15 mouse cellular contexts compared by ENCODE assay signal in the genomic region with DNA sequence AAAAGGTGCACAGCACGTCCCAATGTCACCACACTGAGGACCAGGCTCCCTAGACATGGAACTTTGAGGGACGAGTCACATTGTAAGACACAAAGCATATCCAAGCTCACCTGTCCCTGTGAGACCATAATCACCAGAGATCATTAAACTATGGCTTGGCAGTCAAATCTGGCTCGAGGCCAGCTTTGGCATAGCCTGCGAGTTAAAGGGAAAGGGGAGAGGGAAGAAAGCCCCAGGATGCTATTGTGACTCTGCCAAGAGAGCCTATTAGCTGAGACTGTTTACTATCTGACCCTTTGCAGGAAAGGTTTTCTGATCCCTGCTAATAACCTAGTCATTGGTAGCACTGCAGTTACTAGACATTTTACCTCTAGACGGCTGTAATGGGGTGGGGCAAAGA. TPM values are rescaled to one million over a fixed set of nuclear protein-coding genes. Genes with fewer than 3 reads are reported as not detected.
DNase-seq lines count a peak whose midpoint lies in the region; ATAC-seq and TF ChIP-seq lines count a peak whose summit lies in the region.
"Had no signal": no experiment of that assay in that cellular context is flagged by ENCODE, and none has a peak within 500 bp of the region (broad histone marks: within the 10 kb centered on the region; RNA-seq: fewer than 3 reads in every experiment).

No protein-coding gene starts in this region.

- no peaks in the 10 kb centered on the region for H3K9me3 ChIP-seq in lung, postnatal 0 days (ENCODE audit: low read length)
- H3K9me3 ChIP-seq in kidney, embryonic 15.5 days (replicated peaks), result no peaks in the 10 kb centered on the region
- no peaks in the 10 kb centered on the region for H3K9me3 ChIP-seq in liver, postnatal 0 days (ENCODE audit: low read length)
- H3K9me3 ChIP-seq: G1E; midbrain, embryonic 12.5 days had no signal

- H3K36me3 ChIP-seq in lung, postnatal 0 days (ENCODE audit: insufficient read depth, low read length), result no peaks in the 10 kb centered on the region
- H3K36me3 ChIP-seq in kidney, embryonic 15.5 days, result no peaks in the 10 kb centered on the region
- no peaks in the 10 kb centered on the region for H3K36me3 ChIP-seq in liver, postnatal 0 days (replicated peaks; ENCODE audit: insufficient read depth, low read length)
- H3K36me3 ChIP-seq: G1E; midbrain, embryonic 12.5 days had no signal

- no peak overlapping the region for H3K27ac ChIP-seq in lung, postnatal 0 days (ENCODE audit: low read length)
- H3K27ac ChIP-seq in kidney, embryonic 15.5 days, result peak overlapping the region; percentile 82; the same call in 1 of the 2 replicates
- peak overlapping the region; percentile 66 for H3K27ac ChIP-seq in liver, postnatal 0 days (ENCODE audit: low read depth)
- H3K27ac ChIP-seq: hindbrain, postnatal 0 days; midbrain, embryonic 12.5 days had no signal

- TF ChIP-seq EP300 in lung, postnatal 0 days (IDR thresholded peaks at IDR 0.05), result no peak
- no peak for TF ChIP-seq EP300 in liver, postnatal 0 days (IDR thresholded peaks at IDR 0.05; ENCODE audit: low read depth)

- WGBS in lung, postnatal 0 days, result 36% methylated on average over 5 of the region's 5 CpGs
- 68% methylated on average over 5 of the region's 5 CpGs for WGBS in kidney, embryonic 15.5 days
- 56% methylated on average over 5 of the region's 5 CpGs for WGBS in liver, postnatal 0 days (ENCODE audit: insufficient replicate concordance)

- no peak overlapping the region for H3K9ac ChIP-seq in lung, postnatal 0 days (replicated peaks; ENCODE audit: low read depth)
- H3K9ac ChIP-seq in kidney, embryonic 15.5 days, result no peak overlapping the region
- no peak overlapping the region for H3K9ac ChIP-seq in liver, postnatal 0 days (replicated peaks)
- H3K9ac ChIP-seq: midbrain, embryonic 12.5 days had no signal

- TF ChIP-seq CTCF in lung, postnatal 0 days (IDR thresholded peaks at IDR 0.05), result no peak
- TF ChIP-seq CTCF in liver, postnatal 0 days (IDR thresholded peaks at IDR 0.05; ENCODE audit: low read depth), result no peak

- H3K27me3 ChIP-seq in lung, postnatal 0 days (replicated peaks; ENCODE audit: insufficient read depth, low read length), result no peaks in the 10 kb centered on the region
- no peaks in the 10 kb centered on the region for H3K27me3 ChIP-seq in kidney, embryonic 15.5 days
- H3K27me3 ChIP-seq in liver, postnatal 0 days (ENCODE audit: insufficient read depth, low read length), result no peaks in the 10 kb centered on the region

- no peak for ATAC-seq in lung, postnatal 0 days
- ATAC-seq in kidney, embryonic 15.5 days (replicated peaks; ENCODE audit: low FRiP score), result no peak
- ATAC-seq in liver, postnatal 0 days, result no peak
- ATAC-seq: hindbrain, postnatal 0 days had no signal

- H3K4me3 ChIP-seq in lung, postnatal 0 days (ENCODE audit: low read depth, low read length), result no peak overlapping the region
- H3K4me3 ChIP-seq in kidney, embryonic 15.5 days (replicated peaks), result no peak overlapping the region
- H3K4me3 ChIP-seq in liver, postnatal 0 days (ENCODE audit: low read depth, low read length), result no peak overlapping the region
- H3K4me3 ChIP-seq: midbrain, embryonic 12.5 days had no signal

- H3K4me1 ChIP-seq in lung, postnatal 0 days (ENCODE audit: insufficient read depth, low read depth, low read length), result peaks cover 8% of the 10 kb centered on the region; the same call in 1 of the 2 replicates
- H3K4me1 ChIP-seq in kidney, embryonic 15.5 days, result peaks cover 29% of the 10 kb centered on the region
- H3K4me1 ChIP-seq in liver, postnatal 0 days (ENCODE audit: insufficient read depth), result peaks cover 14% of the 10 kb centered on the region

- DNase-seq in heart, adult 11 months, result peak; percentile 19
- no peak for DNase-seq in heart, adult 9 months (ENCODE audit: low spot score in 2 of 2)
- DNase-seq in lung, postnatal 10 days, result peak; percentile 11
- DNase-seq in lung, postnatal 0 days (ENCODE audit: low spot score), result no peak
- no peak for DNase-seq in liver, postnatal 0 days
- no peak for DNase-seq in c-Kit-positive CD71-positive TER-119-positive erythroid progenitor cells, embryonic 14.5 days (ENCODE audit: low spot score)
- DNase-seq in layer of hippocampus, adult 8-10 months (ENCODE audit: low spot score in 2 of 2), result no peak
- DNase-seq: cerebellum, adult 9-10 months; heart, adult 18-20 months; heart, postnatal 10 days; layer of hippocampus, adult 9-11 months had no signal

- H3K4me2 ChIP-seq in lung, postnatal 0 days (replicated peaks; ENCODE audit: low read depth, low read length), result no peak overlapping the region
- no peak overlapping the region for H3K4me2 ChIP-seq in kidney, embryonic 15.5 days
- H3K4me2 ChIP-seq in liver, postnatal 0 days (ENCODE audit: low read depth, low read length), result peak overlapping the region; percentile 56
- H3K4me2 ChIP-seq: midbrain, embryonic 12.5 days had no signal

RNA-seq across cellular contexts. Expression of a gene that starts 5.3 kb away (rescaled TPM):
- 6.3 and 7.3 TPM in 2 replicates for polyA plus RNA-seq in lung, postnatal 0 days (2015; fragmentation: Nextera tagmentation; extraction: Ambion mirVana)
- 2.9 and 3.6 TPM in 2 replicates for polyA plus RNA-seq in kidney, embryonic 15.5 days (2015; fragmentation: Nextera tagmentation; extraction: Ambion mirVana)
- 2.4 and 2.5 TPM in 2 replicates for polyA plus RNA-seq in liver, postnatal 0 days (2015; fragmentation: Nextera tagmentation; extraction: Ambion mirVana)
- total RNA-seq in layer of hippocampus, adult 8-10 months (2022), result 10 to 100 TPM; 20.4 to 37.6 (median 30.4) TPM

RNA-seq across cellular contexts. Expression of a gene that starts 30.0 kb away (rescaled TPM):
- 11.0 and 11.2 TPM in 2 replicates for polyA plus RNA-seq in lung, postnatal 0 days (2015; fragmentation: Nextera tagmentation; extraction: Ambion mirVana)
- 10.1 and 11.8 TPM in 2 replicates for polyA plus RNA-seq in kidney, embryonic 15.5 days (2015; fragmentation: Nextera tagmentation; extraction: Ambion mirVana)
- polyA plus RNA-seq in liver, postnatal 0 days (2015; fragmentation: Nextera tagmentation; extraction: Ambion mirVana), result 2.2 and 2.5 TPM in 2 replicates
- 10 to 100 TPM; 13.3 to 14.6 (median 13.8) TPM for total RNA-seq in layer of hippocampus, adult 8-10 months (2022)

RNA-seq across cellular contexts. Expression of a gene that starts 50.6 kb away (rescaled TPM):
- polyA plus RNA-seq in lung, postnatal 0 days (2015; fragmentation: Nextera tagmentation; extraction: Ambion mirVana), result 63.7 and 75.1 TPM in 2 replicates
- 67.4 and 70.0 TPM in 2 replicates for polyA plus RNA-seq in kidney, embryonic 15.5 days (2015; fragmentation: Nextera tagmentation; extraction: Ambion mirVana)
- 33.1 and 35.0 TPM in 2 replicates for polyA plus RNA-seq in liver, postnatal 0 days (2015; fragmentation: Nextera tagmentation; extraction: Ambion mirVana)
- 10 to 100 TPM; 15.0 to 20.8 (median 16.2) TPM for total RNA-seq in layer of hippocampus, adult 8-10 months (2022)

Comparison
In these comparisons a context has a peak if more than half of its experiments do, and no peak if none do; other contexts are left out.
1. DNase-seq: peak in heart, adult 11 months (single experiment) and lung, postnatal 10 days (single experiment); none in heart, adult 9 months (0 of 2), lung, postnatal 0 days (single experiment), liver, postnatal 0 days (single experiment), c-Kit-positive CD71-positive TER-119-positive erythroid progenitor cells, embryonic 14.5 days (single experiment) and layer of hippocampus, adult 8-10 months (0 of 2).